Mouse (Mus musculus): Measurements from ENCODE around the gene Chka.

- TF ChIP-seq CTCF (IDR thresholded peaks at IDR 0.05; ENCODE audit: control insufficient read depth, insufficient read depth, insufficient read length) (no peak), MYOD1 (IDR thresholded peaks at IDR 0.05; ENCODE audit: control insufficient read depth, insufficient read length, low read depth) (no peak), CEBPB (IDR thresholded peaks at IDR 0.05; ENCODE audit: low read depth) (no peak), MAX (IDR thresholded peaks at IDR 0.05) (no peak), USF1 (IDR thresholded peaks at IDR 0.05; ENCODE audit: low read depth) (no peak)
Observed at GRCm38 (mm10) chr19:3853121-3853520, 1.5 kb downstream of the Chka start.

All from C2C12 (cell line).